Mouse (Mus musculus) liver, embryonic 14.5 days (tissue): ENCODE measurements at regions not wholly inside any gene's neighbourhood (a gene's known extent, or its start where the extent isn't known, plus 50 kb on each side); places are given as distances from the start of the nearest gene placed in this dataset.

ENCODE experiments used
- ATAC-seq: fragments of 200-750 bp; cut with Nextera tagmentation; 2 replicates; pipeline ENCODE4 v1.8.0; 2017; ENCODE audit warnings: moderate number of reproducible peaks, mild to moderate bottlenecking, moderate library complexity; ENCODE audit not compliant: insufficient read depth
- DNase-seq, 3 experiments: peaks; one replicate each; pipeline ENCODE4 v3.0.0-alpha.2; 2012 to 2013; ENCODE audit warnings: low read depth in 3 of 3, low spot score in 3 of 3
- H3K27ac ChIP-seq: fragments of 300-500 bp; sonication (generic); 2 replicates; pipeline ENCODE4 v1.5.1; 2014; ENCODE audit warnings: moderate library complexity, mild to moderate bottlenecking, control low read depth, inconsistent platforms
- H3K27me3 ChIP-seq: fragments of 300-500 bp; sonication (generic); 2 replicates; pipeline ENCODE4 v1.6.1; 2014; ENCODE audit warnings: mild to moderate bottlenecking, low read length, moderate library complexity; ENCODE audit not compliant: control insufficient read depth, insufficient read depth
- H3K36me3 ChIP-seq: fragments of 300-500 bp; sonication (generic); replicated peaks from 2 replicates; pipeline ENCODE4 v1.6.1; 2014; ENCODE audit warnings: low read depth; ENCODE audit not compliant: control insufficient read depth, insufficient read depth
- H3K4me1 ChIP-seq, 2 experiments: fragments of 200-500 bp in 1 of 2; fragments of 300-500 bp in 1 of 2; sonication (generic) in 1 of 2; replicated peaks; 2 replicates each; pipeline ENCODE4 v1.6.1; 2012 to 2014; ENCODE audit warnings: antibody characterized with exemption in 1 of 2, inconsistent platforms in 1 of 2, low read length in 1 of 2; ENCODE audit not compliant: control insufficient read depth in 2 of 2, insufficient read depth in 2 of 2
- H3K4me2 ChIP-seq: fragments of 300-500 bp; sonication (generic); 2 replicates; pipeline ENCODE4 v1.6.1; 2014; ENCODE audit warnings: low read depth, mild to moderate bottlenecking, control low read depth, moderate library complexity
- H3K4me3 ChIP-seq, 2 experiments: fragments of 200-500 bp in 1 of 2; fragments of 300-500 bp in 1 of 2; sonication (generic) in 1 of 2; 2 replicates each; pipeline ENCODE4 v1.5.1; 2012 to 2014; ENCODE audit warnings: low read depth in 2 of 2, low read length in 2 of 2, mild to moderate bottlenecking in 2 of 2, control low read depth in 1 of 2, inconsistent platforms in 1 of 2, moderate library complexity in 1 of 2; ENCODE audit not compliant: insufficient read depth in 1 of 2
- H3K9ac ChIP-seq: fragments of 300-500 bp; sonication (generic); replicated peaks from 2 replicates; pipeline ENCODE4 v1.6.1; 2014; ENCODE audit warnings: mild to moderate bottlenecking, control low read depth, moderate library complexity
- H3K9me3 ChIP-seq: fragments of 300-500 bp; sonication (generic); 2 replicates; pipeline ENCODE4 v1.6.1; 2016; ENCODE audit warnings: low read length, mixed read lengths; ENCODE audit not compliant: control insufficient read depth
- CTCF ChIP-seq: IDR thresholded peaks from 2 replicates; pipeline ENCODE4 v1.5.1; 2016; ENCODE audit warnings: antibody characterized with exemption, low read depth, control low read depth
- EP300 ChIP-seq: IDR thresholded peaks from 2 replicates; pipeline ENCODE4 v1.6.1; 2016; ENCODE audit warnings: antibody characterized with exemption, low read depth
- WGBS: fragments of 180-500 bp; shearing (Covaris S2); extraction: QIAGEN DNeasy Blood & Tissue Kit; methylation state at CpG from one replicate; pipeline ENCODE4 v1.1.7; 2014; ENCODE audit not compliant: insufficient replicate concordance; 5-methylcytosine and 5-hydroxymethylcytosine counted together

- H3K27ac ChIP-seq, result no peak overlapping the region
- no peaks in the 10 kb centered on the region for H3K9me3 ChIP-seq
- H3K36me3 ChIP-seq, result no peaks in the 10 kb centered on the region
- no peak for DNase-seq
- no peaks in the 10 kb centered on the region for H3K27me3 ChIP-seq
- no peak for ATAC-seq
- no peak overlapping the region for H3K4me3 ChIP-seq
- no peaks in the 10 kb centered on the region for H3K4me1 ChIP-seq
- H3K9ac ChIP-seq, result no peak overlapping the region
- no peak overlapping the region for H3K4me2 ChIP-seq
- 52% methylated on average over 7 of the region's 7 CpGs for WGBS
- no peak for TF ChIP-seq CTCF
- no peak for TF ChIP-seq EP300
These were observed 100.1 kb upstream of the Ppp1r12a start for GRCm38 (mm10) chr10:108061813-108062435.

GRCm38 (mm10) chr10:108060554-108060953 is 101.4 kb upstream of the Ppp1r12a start:
- no peak for DNase-seq
- ATAC-seq, result no peak
- Histone ChIP-seq H3K4me3 (no peak overlapping the region), H3K9ac (no peak overlapping the region), H3K4me1 (no peaks in the 10 kb centered on the region), H3K36me3 (no peaks in the 10 kb centered on the region), H3K27me3 (no peaks in the 10 kb centered on the region), H3K27ac (no peak overlapping the region), H3K9me3 (no peaks in the 10 kb centered on the region), H3K4me2 (no peak overlapping the region)
- TF ChIP-seq EP300 (no peak), CTCF (no peak)
- 54% methylated on average over 3 of the region's 3 CpGs for WGBS

GRCm38 (mm10) chr10:108051637-108052036 is 110.4 kb upstream of the Ppp1r12a start:
- no peak overlapping the region for H3K27ac ChIP-seq
- TF ChIP-seq EP300, result no peak
- no peak for TF ChIP-seq CTCF
- DNase-seq, result no peak
- H3K4me2 ChIP-seq, result no peak overlapping the region
- 67% methylated on average over 1 of the region's 1 CpGs for WGBS
- no peak for ATAC-seq
- no peaks in the 10 kb centered on the region for H3K27me3 ChIP-seq
- H3K9me3 ChIP-seq, result no peaks in the 10 kb centered on the region
- no peaks in the 10 kb centered on the region for H3K36me3 ChIP-seq
- H3K4me1 ChIP-seq, result no peaks in the 10 kb centered on the region
- H3K4me3 ChIP-seq, result no peak overlapping the region
- no peak overlapping the region for H3K9ac ChIP-seq

DNA sequence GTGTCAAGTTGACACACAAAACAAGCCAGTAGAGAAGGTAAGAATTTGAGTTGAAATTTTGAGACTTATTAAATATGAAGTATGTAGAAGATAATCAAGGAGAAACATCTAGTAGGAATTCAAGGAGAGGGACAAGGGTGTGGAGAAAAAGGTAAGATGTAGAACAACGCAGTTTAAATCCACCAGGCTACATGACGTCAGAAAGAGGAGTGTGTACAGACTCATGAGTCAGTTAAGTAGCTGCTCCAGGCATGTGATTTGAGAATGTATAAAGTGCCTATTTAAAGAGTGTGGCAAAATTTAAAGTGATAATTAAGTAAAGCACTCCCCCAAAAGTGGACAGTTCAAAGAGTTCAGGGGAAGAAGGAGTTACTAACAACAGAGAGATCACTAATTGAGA is 113.6 kb upstream of the Ppp1r12a start:
- Histone ChIP-seq H3K9me3 (no peaks in the 10 kb centered on the region), H3K4me1 (no peaks in the 10 kb centered on the region), H3K27ac (no peak overlapping the region), H3K4me2 (no peak overlapping the region), H3K4me3 (no peak overlapping the region), H3K9ac (no peak overlapping the region), H3K27me3 (no peaks in the 10 kb centered on the region), H3K36me3 (no peaks in the 10 kb centered on the region)
- DNase-seq (no peak), ATAC-seq (no peak)
- WGBS, result 69% methylated on average over 2 of the region's 2 CpGs
- TF ChIP-seq EP300 (no peak), CTCF (no peak)

- DNase-seq (no peak), ATAC-seq (no peak)
- H3K4me2 ChIP-seq, result no peak overlapping the region
- no peak overlapping the region for H3K4me3 ChIP-seq
- H3K9ac ChIP-seq, result no peak overlapping the region
- no peaks in the 10 kb centered on the region for H3K4me1 ChIP-seq
- no peaks in the 10 kb centered on the region for H3K9me3 ChIP-seq
- WGBS, result 24% methylated on average over 2 of the region's 2 CpGs
- no peak overlapping the region for H3K27ac ChIP-seq
- TF ChIP-seq EP300, result no peak
- no peak for TF ChIP-seq CTCF
- no peaks in the 10 kb centered on the region for H3K27me3 ChIP-seq
- H3K36me3 ChIP-seq, result no peaks in the 10 kb centered on the region
These were observed 118.5 kb upstream of the Ppp1r12a start for GRCm38 (mm10) chr10:108043519-108043918.
